Comparison of ENCODE assay signal across 8 mouse cellular contexts in genomic region chr5:148927717-148928223, GRCm38 (mm10). TPM values are rescaled to one million over a fixed set of nuclear protein-coding genes. Genes with fewer than 3 reads are reported as not detected.
DNase-seq lines count a peak whose midpoint lies in the region; ATAC-seq and TF ChIP-seq lines count a peak whose summit lies in the region.

No protein-coding gene starts in this region.

- no peak for TF ChIP-seq EP300 in heart, adult 2 months (IDR thresholded peaks at IDR 0.05; ENCODE audit: insufficient read depth, low read depth, low read length)

- H3K27me3 ChIP-seq in heart, adult 2 months (ENCODE audit: control insufficient read depth, insufficient read depth, low read length) = no peaks in the 10 kb centered on the region
- no peaks in the 10 kb centered on the region for H3K27me3 ChIP-seq in C2C12 (ENCODE audit: control insufficient read depth, insufficient read depth, insufficient read length)
- H3K27me3 ChIP-seq in forebrain, embryonic 13.5 days = no peaks in the 10 kb centered on the region
- H3K27me3 ChIP-seq in liver, embryonic 13.5 days = no peaks in the 10 kb centered on the region

- no peak for DNase-seq in heart, adult 2 months
- DNase-seq in heart, adult 8-10 months (ENCODE audit: low spot score) = no peak
- no peak for DNase-seq in liver, embryonic 13.5 days
- no peak for DNase-seq in ovary, postnatal 36 days (ENCODE audit: low spot score)
- no peak for DNase-seq in spleen, adult 18-20 months

- H3K4me1 ChIP-seq in heart, adult 2 months (ENCODE audit: control insufficient read depth, insufficient read depth, low read length) = no peaks in the 10 kb centered on the region
- H3K4me1 ChIP-seq in forebrain, embryonic 13.5 days = peaks cover 26% of the 10 kb centered on the region
- peaks cover 77% of the 10 kb centered on the region for H3K4me1 ChIP-seq in liver, embryonic 13.5 days (replicated peaks)

- TF ChIP-seq POLR2A in heart, adult 2 months (IDR thresholded peaks at IDR 0.05; ENCODE audit: insufficient read depth, low read depth, low read length) = no peak

- H3K9ac ChIP-seq in heart, adult 2 months (ENCODE audit: low read depth, low read length) = no peak overlapping the region
- peak overlapping the region; percentile 93 for H3K9ac ChIP-seq in forebrain, embryonic 13.5 days
- H3K9ac ChIP-seq in liver, embryonic 13.5 days = peak overlapping the region; percentile 85

- peak overlapping the region; percentile 94 for H3K27ac ChIP-seq in heart, adult 2 months
- peak overlapping the region; percentile 96 for H3K27ac ChIP-seq in forebrain, embryonic 13.5 days
- peak overlapping the region; percentile 96 for H3K27ac ChIP-seq in liver, embryonic 13.5 days

- 52% methylated on average over 5 of the region's 5 CpGs for WGBS in heart, adult 2 months
- 42% methylated on average over 5 of the region's 5 CpGs for WGBS in forebrain, embryonic 13.5 days
- 39% methylated on average over 5 of the region's 5 CpGs for WGBS in liver, embryonic 13.5 days (ENCODE audit: insufficient replicate concordance)

- H3K4me3 ChIP-seq in heart, adult 2 months = peak overlapping the region; percentile 90
- H3K4me3 ChIP-seq in C2C12 (ENCODE audit: insufficient read depth, poor library complexity, severe bottlenecking) = peak overlapping the region; percentile 52
- peak overlapping the region; percentile 72 for H3K4me3 ChIP-seq in forebrain, embryonic 13.5 days
- peak overlapping the region; percentile 78 for H3K4me3 ChIP-seq in liver, embryonic 13.5 days (replicated peaks)

- no peak for TF ChIP-seq CTCF in heart, adult 2 months (IDR thresholded peaks at IDR 0.05)
- TF ChIP-seq CTCF in C2C12 (IDR thresholded peaks at IDR 0.05; ENCODE audit: control insufficient read depth, insufficient read depth, insufficient read length) = no peak

- H3ac ChIP-seq in C2C12 (ENCODE audit: control insufficient read depth, insufficient read length, low read depth) = no peak overlapping the region

- H3K79me2 ChIP-seq in heart, adult 2 months (replicated peaks; ENCODE audit: control insufficient read depth, insufficient read depth, low read length) = no peaks in the 10 kb centered on the region; the same call in 1 of the 2 replicates
- peaks cover 24% of the 10 kb centered on the region for H3K79me2 ChIP-seq in C2C12 (ENCODE audit: control insufficient read depth, insufficient read depth)

- intact Hi-C loops in heart, adult 2 months (cut with DNase I) = loop anchor here (1.0 to 5.0 kb wide), 2 partner anchors 65 to 124 kb away; no protein-coding TSS in a partner anchor

- no peaks in the 10 kb centered on the region for H3K9me3 ChIP-seq in forebrain, embryonic 13.5 days (replicated peaks)
- H3K9me3 ChIP-seq in liver, embryonic 13.5 days (replicated peaks) = no peaks in the 10 kb centered on the region

- H3K36me3 ChIP-seq in heart, adult 2 months (ENCODE audit: control insufficient read depth, insufficient read depth, low read length) = no peaks in the 10 kb centered on the region
- no peaks in the 10 kb centered on the region for H3K36me3 ChIP-seq in C2C12 (ENCODE audit: control insufficient read depth, insufficient read depth)
- H3K36me3 ChIP-seq in forebrain, embryonic 13.5 days (ENCODE audit: poor library complexity, severe bottlenecking) = peaks cover 19% of the 10 kb centered on the region; the same call in 1 of the 2 replicates
- H3K36me3 ChIP-seq in liver, embryonic 13.5 days = peaks cover 19% of the 10 kb centered on the region

- H3K4me2 ChIP-seq in forebrain, embryonic 13.5 days = peak overlapping the region; percentile 76
- peak overlapping the region; percentile 97 for H3K4me2 ChIP-seq in liver, embryonic 13.5 days

- H3K79me3 ChIP-seq in C2C12 (ENCODE audit: low read depth) = no peaks in the 10 kb centered on the region

- ATAC-seq in forebrain, embryonic 13.5 days = no peak
- ATAC-seq in liver, embryonic 13.5 days (ENCODE audit: low read depth) = no peak
- ATAC-seq in monocyte, adult 5-6 weeks (replicated peaks; ENCODE audit: insufficient number of reproducible peaks, low FRiP score, low TSS enrichment, poor library complexity, severe bottlenecking) = no peak

TF ChIP-seq in C2C12, 6 proteins besides CTCF, POLR2A, EP300 and RAD21:
- no peak for TF ChIP-seq FOSL1 (IDR thresholded peaks at IDR 0.05; ENCODE audit: insufficient read depth, low read length, poor library complexity, severe bottlenecking)
- no peak for TF ChIP-seq MYOD1 (IDR thresholded peaks at IDR 0.05; ENCODE audit: control insufficient read depth, insufficient read length, low read depth)
- no peak for TF ChIP-seq MYOG (IDR thresholded peaks at IDR 0.05; ENCODE audit: control insufficient read depth, extremely low read depth, insufficient read length)

RNA-seq across cellular contexts. Expression of gene Katnal1, which starts 1.4 kb away (rescaled TPM):
- 10 to 100 TPM in 1 of 2 experiments, 1 to 10 TPM in 1; 9.5 to 10.4 TPM for total RNA-seq in heart, adult 2 months (2021)
- polyA plus RNA-seq in heart, adult 2 months (2012; rRNA removed) = 4.8 and 8.7 TPM in 2 replicates
- 10 to 100 TPM in 3 of 4 experiments, 1 to 10 TPM in 1; 8.8 to 12.8 (median 11.6) TPM for total RNA-seq in heart, adult 8-10 months (2022)
- polyA plus RNA-seq in C2C12 (2012; fragmentation: generic; extraction: Trizol) = 8.2 TPM
- 31.6 and 38.5 TPM in 2 replicates for polyA plus RNA-seq in forebrain, embryonic 13.5 days (2015; fragmentation: Nextera tagmentation; extraction: Ambion mirVana)
- polyA plus RNA-seq in liver, embryonic 13.5 days (2015; fragmentation: Nextera tagmentation; extraction: Ambion mirVana) = 8.4 and 12.7 TPM in 2 replicates
- 1.5 to 4.8 TPM (median 4.6 TPM) in 3 replicates for total RNA-seq in monocyte, adult 5-6 weeks (2017)
